ENCODE assay signal across 8 mouse cellular contexts in genomic region chr11:108343789-108344462, GRCm38 (mm10). TPM values are rescaled to one million over a fixed set of nuclear protein-coding genes. Genes with fewer than 3 reads are reported as not detected.
DNase-seq lines count a peak whose midpoint lies in the region; ATAC-seq lines count a peak whose summit lies in the region.

TSS of gene Prkca (minus strand) at chr11:108343928.

- H3K9me3 ChIP-seq in midbrain, embryonic 11.5 days (ENCODE audit: control insufficient read depth, low read length), result no peaks in the 10 kb centered on the region

- peak within 1 kb of the TSS; percentile 57 for H3K4me3 ChIP-seq in midbrain, embryonic 11.5 days (ENCODE audit: low read depth, low read length)

- ATAC-seq in midbrain, embryonic 11.5 days (ENCODE audit: low FRiP score), result peak; percentile 96

- intact Hi-C loops in left cerebral cortex, postnatal 4 days (cut with DNase I), result loop anchor here (10.0 kb wide), 1 partner anchor 209 kb away; no protein-coding TSS in a partner anchor

- H3K36me3 ChIP-seq in midbrain, embryonic 11.5 days (ENCODE audit: control insufficient read depth, insufficient read depth, low read length), result no peaks in the 10 kb centered on the region

- H3K9ac ChIP-seq in midbrain, embryonic 11.5 days (ENCODE audit: low read length), result peak within 1 kb of the TSS; percentile 85

- peaks cover 8% of the 10 kb centered on the region for H3K4me1 ChIP-seq in midbrain, embryonic 11.5 days (ENCODE audit: control insufficient read depth, insufficient read depth, low read length)

- peak; percentile 96 for DNase-seq in adrenal gland, postnatal 10 days
- peak; percentile 94 for DNase-seq in embryo, embryonic 11.5 days (ENCODE audit: low read depth, low spot score)
- DNase-seq in heart, adult 11 months, result peak; percentile 99
- DNase-seq in kidney, adult 11 months, result peak; percentile 92
- DNase-seq in left cerebral cortex, postnatal 4 days, result peak; percentile 97
- peak; percentile 100 for DNase-seq in midbrain, embryonic 11.5 days (ENCODE audit: low spot score, missing footprints)
- peak; percentile 98 for DNase-seq in right cerebral cortex, postnatal 4 days
- DNase-seq in yolk sac, embryonic 10.5 days (ENCODE audit: low spot score), result peak; percentile 90

- peaks cover 12% of the 10 kb centered on the region; the same call in 1 of the 2 replicates for H3K27me3 ChIP-seq in midbrain, embryonic 11.5 days (ENCODE audit: control insufficient read depth, insufficient read depth, low read length)

- peak within 1 kb of the TSS; percentile 76 for H3K4me2 ChIP-seq in midbrain, embryonic 11.5 days

- no peak within 1 kb of the TSS for H3K27ac ChIP-seq in midbrain, embryonic 11.5 days (ENCODE audit: low read depth, low read length)

- whole genome bisulfite sequencing in midbrain, embryonic 11.5 days, result under 1% methylated on average over 47 of the region's 63 CpGs

RNA-seq across cellular contexts. Expression of gene Prkca, which starts in this region (rescaled TPM):
- total RNA-seq in adrenal gland, postnatal 10 days (2021), result 10 to 100 TPM; 10.3 to 16.3 TPM
- total RNA-seq in left cerebral cortex, postnatal 4 days (2021), result 10 to 100 TPM; 75.2 to 87.5 TPM
- 3.3 and 4.5 TPM in 2 replicates for polyA plus RNA-seq in midbrain, embryonic 11.5 days (2014; fragmentation: Nextera tagmentation; extraction: Ambion mirVana)

Comparison
In these comparisons a context has a peak if more than half of its experiments do, and no peak if none do; other contexts are left out.
1. RNA of gene Prkca (total RNA-seq): 75.2 to 87.5 TPM in left cerebral cortex, postnatal 4 days; 10.3 to 16.3 TPM in adrenal gland, postnatal 10 days; every median in the first group is over 4 times any median in the second.
2. Peak in every context shown above with its lines, with median percentiles within 50 percentile points of each other: DNase-seq.